Mouse (Mus musculus) neural tube, embryonic 15.5 days (tissue): Measurements from ENCODE around the gene Ern1. TPM values are rescaled to one million over a fixed set of nuclear protein-coding genes. Genes with fewer than 3 reads are reported as not detected.
"Not testable (repeated sequence)": the region's sequence is repeated elsewhere in the genome, so short reads cannot be mapped to it uniquely, and the experiment has no call there.

ENCODE experiments used
- ATAC-seq: fragments of 200-750 bp; cut with Nextera tagmentation; 2 replicates; pipeline ENCODE4 v1.8.0; 2017; ENCODE audit warnings: mild to moderate bottlenecking, moderate TSS enrichment, moderate library complexity; ENCODE audit not compliant: low FRiP score
- H3K27ac ChIP-seq: fragments of 300-500 bp; sonication (generic); replicated peaks from 2 replicates; pipeline ENCODE4 v1.5.1; 2015; ENCODE audit warnings: mild to moderate bottlenecking, inconsistent platforms
- H3K27me3 ChIP-seq: fragments of 300-500 bp; sonication (generic); replicated peaks from 2 replicates; pipeline ENCODE4 v1.6.1; 2015; ENCODE audit warnings: inconsistent platforms
- H3K36me3 ChIP-seq: fragments of 300-500 bp; sonication (generic); 2 replicates; pipeline ENCODE4 v1.6.1; 2015; ENCODE audit warnings: inconsistent platforms
- H3K4me1 ChIP-seq: fragments of 300-500 bp; sonication (generic); 2 replicates; pipeline ENCODE4 v1.6.1; 2015; ENCODE audit warnings: inconsistent platforms
- H3K4me2 ChIP-seq: fragments of 300-500 bp; sonication (generic); 2 replicates; pipeline ENCODE4 v1.6.1; 2015; ENCODE audit warnings: inconsistent platforms, mild to moderate bottlenecking, moderate library complexity
- H3K4me3 ChIP-seq: fragments of 300-500 bp; sonication (generic); replicated peaks from 2 replicates; pipeline ENCODE4 v1.5.1; 2015; ENCODE audit warnings: mild to moderate bottlenecking, inconsistent platforms
- H3K9ac ChIP-seq: fragments of 300-500 bp; sonication (generic); replicated peaks from 2 replicates; pipeline ENCODE4 v1.6.1; 2015; ENCODE audit warnings: mild to moderate bottlenecking, inconsistent platforms
- H3K9me3 ChIP-seq: fragments of 300-500 bp; sonication (generic); replicated peaks from 2 replicates; pipeline ENCODE4 v1.6.1; 2016; ENCODE audit warnings: inconsistent platforms
- WGBS: fragments of 180-500 bp; shearing (Covaris S2); methylation state at CpG from one replicate; pipeline ENCODE4 v1.1.7; 2015; ENCODE audit warnings: mixed read lengths; 5-methylcytosine and 5-hydroxymethylcytosine counted together
- polyA plus RNA-seq: library from polyadenylated mRNA; unstranded; fragments of >200 nt; fragmentation: Nextera tagmentation; extraction: Ambion mirVana; gene quantifications from 2 replicates; pipeline ENCODE4 v1.2.1, GENCODE M21; 2015

The Ern1 gene
- polyA plus RNA-seq, 1 experiment from 2014 or later = 4.1 TPM

GRCm38 (mm10) chr11:106502631-106503424 is 15.2 kb upstream of the Ern1 start:
- no peak for ATAC-seq
- Histone ChIP-seq H3K9ac (no peak overlapping the region), H3K27ac (no peak overlapping the region), H3K4me1 (peaks cover 15% of the 10 kb centered on the region), H3K9me3 (no peaks in the 10 kb centered on the region), H3K4me3 (no peak overlapping the region), H3K27me3 (no peaks in the 10 kb centered on the region), H3K4me2 (no peak overlapping the region), H3K36me3 (peaks cover 11% of the 10 kb centered on the region)
- 60% methylated on average over 13 of the region's 13 CpGs for WGBS

- H3K4me3 ChIP-seq = peak overlapping the region; percentile 83
- H3K36me3 ChIP-seq = peaks cover 9% of the 10 kb centered on the region
- peak overlapping the region; percentile 68 for H3K4me2 ChIP-seq
- no peaks in the 10 kb centered on the region for H3K27me3 ChIP-seq
- H3K9ac ChIP-seq = peak overlapping the region; percentile 99
- peak overlapping the region; percentile 98 for H3K27ac ChIP-seq
- ATAC-seq = no peak
- H3K9me3 ChIP-seq = no peaks in the 10 kb centered on the region
- H3K4me1 ChIP-seq = peaks cover 15% of the 10 kb centered on the region
These were observed 14.5 kb upstream of the Ern1 start for GRCm38 (mm10) chr11:106502159-106502505.

- under 1% methylated on average over 22 of the region's 22 CpGs for WGBS
- Histone ChIP-seq H3K4me3 (peak overlapping the region; percentile 83), H3K4me2 (peak overlapping the region; percentile 68), H3K4me1 (peaks cover 15% of the 10 kb centered on the region), H3K9me3 (no peaks in the 10 kb centered on the region), H3K9ac (peak overlapping the region; percentile 99), H3K36me3 (peaks cover 4% of the 10 kb centered on the region; the same call in 1 of the 2 replicates), H3K27ac (peak overlapping the region; percentile 98), H3K27me3 (no peaks in the 10 kb centered on the region)
- ATAC-seq = peak; percentile 69
These were observed 13.9 kb upstream of the Ern1 start for GRCm38 (mm10) chr11:106501308-106502158.

GRCm38 (mm10) chr11:106500393-106501307 is 13.0 kb upstream of the Ern1 start:
- WGBS = under 1% methylated on average over 52 of the region's 55 CpGs
- no peaks in the 10 kb centered on the region for H3K36me3 ChIP-seq

GRCm38 (mm10) chr11:106498739-106499379 is 11.2 kb upstream of the Ern1 start:
- ATAC-seq = no peak
- peaks cover 15% of the 10 kb centered on the region for H3K4me1 ChIP-seq
- 44% methylated on average over 4 of the region's 4 CpGs for WGBS
- H3K4me3 ChIP-seq = no peak overlapping the region
- H3K9me3 ChIP-seq = no peaks in the 10 kb centered on the region
- H3K4me2 ChIP-seq = no peak overlapping the region
- H3K27ac ChIP-seq = no peak overlapping the region
- no peak overlapping the region for H3K9ac ChIP-seq
- no peaks in the 10 kb centered on the region for H3K36me3 ChIP-seq
- H3K27me3 ChIP-seq = no peaks in the 10 kb centered on the region

More at GRCm38 (mm10) chr11:106500393-106501307, 13.0 kb upstream of the Ern1 start:
- Histone ChIP-seq H3K4me1 (peaks cover 15% of the 10 kb centered on the region), H3K4me3 (peak overlapping the region; percentile 83), H3K27me3 (no peaks in the 10 kb centered on the region), H3K9me3 (no peaks in the 10 kb centered on the region), H3K4me2 (peak overlapping the region; percentile 68), H3K27ac (peak overlapping the region; percentile 98), H3K9ac (peak overlapping the region; percentile 99)
- ATAC-seq = peak; percentile 98

GRCm38 (mm10) chr11:106497926-106498325 is 10.3 kb upstream of the Ern1 start:
- Histone ChIP-seq H3K27ac (no peak overlapping the region), H3K4me2 (no peak overlapping the region), H3K27me3 (no peaks in the 10 kb centered on the region), H3K9ac (no peak overlapping the region), H3K9me3 (no peaks in the 10 kb centered on the region), H3K36me3 (no peaks in the 10 kb centered on the region), H3K4me1 (peaks cover 15% of the 10 kb centered on the region), H3K4me3 (no peak overlapping the region)
- 94% methylated on average over 2 of the region's 2 CpGs for WGBS
- no peak for ATAC-seq

- not testable (repeated sequence) for H3K27me3 ChIP-seq, H3K27ac ChIP-seq, H3K9me3 ChIP-seq, H3K9ac ChIP-seq, H3K4me1 ChIP-seq, ATAC-seq, H3K4me2 ChIP-seq, H3K4me3 ChIP-seq, H3K36me3 ChIP-seq
- WGBS = 100% methylated on average over 2 of the region's 2 CpGs
These were observed 9.4 kb upstream of the Ern1 start for GRCm38 (mm10) chr11:106497009-106497408.

GRCm38 (mm10) chr11:106492984-106493669 is 5.5 kb upstream of the Ern1 start:
- ATAC-seq = no peak
- 82% methylated on average over 7 of the region's 7 CpGs for WGBS
- H3K9me3 ChIP-seq = no peaks in the 10 kb centered on the region

GRCm38 (mm10) chr11:106491393-106491792 is 3.7 kb upstream of the Ern1 start:
- Histone ChIP-seq H3K36me3 (no peaks in the 10 kb centered on the region), H3K9me3 (no peaks in the 10 kb centered on the region), H3K27ac (no peak overlapping the region), H3K4me1 (peaks cover 10% of the 10 kb centered on the region), H3K27me3 (no peaks in the 10 kb centered on the region), H3K4me3 (no peak overlapping the region), H3K4me2 (no peak overlapping the region), H3K9ac (no peak overlapping the region)
- no peak for ATAC-seq
- WGBS = under 1% methylated on average over 3 of the region's 3 CpGs

More at GRCm38 (mm10) chr11:106492984-106493669, 5.5 kb upstream of the Ern1 start:
- Histone ChIP-seq H3K27ac (no peak overlapping the region), H3K9ac (no peak overlapping the region), H3K27me3 (no peaks in the 10 kb centered on the region), H3K4me3 (no peak overlapping the region), H3K36me3 (no peaks in the 10 kb centered on the region), H3K4me1 (peaks cover 2% of the 10 kb centered on the region), H3K4me2 (no peak overlapping the region)

- H3K4me3 ChIP-seq, H3K9ac ChIP-seq, ATAC-seq, H3K9me3 ChIP-seq, H3K27me3 ChIP-seq, H3K36me3 ChIP-seq, H3K4me2 ChIP-seq, H3K27ac ChIP-seq: not testable (repeated sequence)
- peaks cover 15% of the 10 kb centered on the region for H3K4me1 ChIP-seq
- 90% methylated on average over 6 of the region's 6 CpGs for WGBS
These were observed 2.9 kb upstream of the Ern1 start for GRCm38 (mm10) chr11:106490600-106490999.
